In the genomic region with DNA sequence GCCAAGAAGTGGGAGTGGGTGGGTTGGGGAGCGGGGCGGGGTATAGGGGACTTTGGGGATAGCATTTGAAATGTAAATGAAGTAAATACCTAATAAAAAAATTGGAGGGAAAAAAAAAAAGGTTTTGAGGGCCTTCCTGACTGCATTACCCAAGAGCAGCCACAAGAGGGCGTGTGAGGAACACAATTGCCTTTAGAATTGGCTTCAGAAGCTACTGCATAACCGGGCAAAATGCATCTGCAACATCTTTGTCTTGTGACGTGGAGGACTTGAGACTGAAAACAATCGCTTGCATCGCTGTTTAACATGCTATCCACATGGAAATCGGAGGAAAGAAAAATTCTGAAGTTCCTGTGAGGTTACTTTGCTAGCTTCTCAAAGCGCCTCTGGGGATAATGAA, we compare ENCODE assay signal across 8 mouse cellular contexts.
DNase-seq lines count a peak whose midpoint lies in the region; ATAC-seq and TF ChIP-seq lines count a peak whose summit lies in the region.

No protein-coding gene starts in this region.

- TF ChIP-seq CTCF in forebrain, postnatal 0 days (IDR thresholded peaks at IDR 0.05; ENCODE audit: low read depth) = peak; percentile 90
- peak; percentile 75 for TF ChIP-seq CTCF in lung, embryonic 14.5 days (IDR thresholded peaks at IDR 0.05; ENCODE audit: low read depth)

- H3K4me2 ChIP-seq in forebrain, postnatal 0 days (ENCODE audit: low read depth) = peak overlapping the region; percentile 45
- H3K4me2 ChIP-seq in lung, embryonic 14.5 days = peak overlapping the region; percentile 35; the same call in 1 of the 2 replicates

- H3K9ac ChIP-seq in forebrain, postnatal 0 days = peak overlapping the region; percentile 40; the same call in 1 of the 2 replicates
- no peak overlapping the region for H3K9ac ChIP-seq in lung, embryonic 14.5 days

- 9% methylated on average over 9 of the region's 9 CpGs for WGBS in forebrain, postnatal 0 days
- WGBS in lung, embryonic 14.5 days = 12% methylated on average over 9 of the region's 9 CpGs

- H3K27me3 ChIP-seq in forebrain, postnatal 0 days (ENCODE audit: insufficient read depth, low read length) = no peaks in the 10 kb centered on the region
- no peaks in the 10 kb centered on the region for H3K27me3 ChIP-seq in lung, embryonic 14.5 days (ENCODE audit: insufficient read depth, low read length)

- peak; percentile 22 for DNase-seq in thymus, postnatal 4 days
- DNase-seq in thymus, adult 18-20 months = no peak
- DNase-seq in cerebellum, adult 18-20 months = peak; percentile 56 to 61
- DNase-seq in forebrain, postnatal 0 days = peak; percentile 92
- peak; percentile 56 for DNase-seq in layer of hippocampus, adult 11-12 months (ENCODE audit: low spot score)
- DNase-seq in lung, embryonic 14.5 days = peak; percentile 84
- peak; percentile 57 to 58 for DNase-seq in right cerebral cortex, postnatal 36 days (ENCODE audit: low spot score in 2 of 2)
- DNase-seq in spleen, postnatal 4 days (ENCODE audit: low spot score in 2 of 2) = no peak

- peak overlapping the region; percentile 24; the same call in 1 of the 2 replicates for H3K27ac ChIP-seq in forebrain, postnatal 0 days (ENCODE audit: low read depth, low read length)
- no peak overlapping the region for H3K27ac ChIP-seq in lung, embryonic 14.5 days (ENCODE audit: low read depth)

- peak; percentile 95 for ATAC-seq in forebrain, postnatal 0 days
- no peak for ATAC-seq in lung, embryonic 14.5 days (ENCODE audit: insufficient read depth)

- peak overlapping the region; percentile 26 for H3K4me3 ChIP-seq in forebrain, postnatal 0 days (ENCODE audit: low read depth, low read length)
- no peak overlapping the region for H3K4me3 ChIP-seq in lung, embryonic 14.5 days (ENCODE audit: low read depth, low read length)

- H3K4me1 ChIP-seq in forebrain, postnatal 0 days (ENCODE audit: insufficient read depth) = no peaks in the 10 kb centered on the region
- no peaks in the 10 kb centered on the region for H3K4me1 ChIP-seq in lung, embryonic 14.5 days (ENCODE audit: insufficient read depth)

- H3K9me3 ChIP-seq in forebrain, postnatal 0 days (ENCODE audit: low read length) = no peaks in the 10 kb centered on the region
- no peaks in the 10 kb centered on the region for H3K9me3 ChIP-seq in lung, embryonic 14.5 days (ENCODE audit: low read depth, low read length)

- no peaks in the 10 kb centered on the region for H3K36me3 ChIP-seq in forebrain, postnatal 0 days (ENCODE audit: insufficient read depth)
- no peaks in the 10 kb centered on the region for H3K36me3 ChIP-seq in lung, embryonic 14.5 days (ENCODE audit: insufficient read depth)

Comparison
In these comparisons a context has a peak if more than half of its experiments do, and no peak if none do; other contexts are left out.
1. DNase-seq: peak in thymus, postnatal 4 days (single experiment), cerebellum, adult 18-20 months (2 of 2), forebrain, postnatal 0 days (single experiment), layer of hippocampus, adult 11-12 months (single experiment), lung, embryonic 14.5 days (single experiment) and right cerebral cortex, postnatal 36 days (2 of 2); none in thymus, adult 18-20 months (0 of 2) and spleen, postnatal 4 days (0 of 2).